Mouse (Mus musculus): ENCODE measurements around the gene Ctnna3. TPM values are rescaled to one million over a fixed set of nuclear protein-coding genes. Genes with fewer than 3 reads are reported as not detected.
"Not testable (repeated sequence)": the region's sequence is repeated elsewhere in the genome, so short reads cannot be mapped to it uniquely, and the experiment has no call there.

Ctnna3 gene
- 0.41 and 0.61 TPM in 2 replicates for polyA plus RNA-seq (2014; fragmentation: Nextera tagmentation; extraction: Ambion mirVana)

DNA sequence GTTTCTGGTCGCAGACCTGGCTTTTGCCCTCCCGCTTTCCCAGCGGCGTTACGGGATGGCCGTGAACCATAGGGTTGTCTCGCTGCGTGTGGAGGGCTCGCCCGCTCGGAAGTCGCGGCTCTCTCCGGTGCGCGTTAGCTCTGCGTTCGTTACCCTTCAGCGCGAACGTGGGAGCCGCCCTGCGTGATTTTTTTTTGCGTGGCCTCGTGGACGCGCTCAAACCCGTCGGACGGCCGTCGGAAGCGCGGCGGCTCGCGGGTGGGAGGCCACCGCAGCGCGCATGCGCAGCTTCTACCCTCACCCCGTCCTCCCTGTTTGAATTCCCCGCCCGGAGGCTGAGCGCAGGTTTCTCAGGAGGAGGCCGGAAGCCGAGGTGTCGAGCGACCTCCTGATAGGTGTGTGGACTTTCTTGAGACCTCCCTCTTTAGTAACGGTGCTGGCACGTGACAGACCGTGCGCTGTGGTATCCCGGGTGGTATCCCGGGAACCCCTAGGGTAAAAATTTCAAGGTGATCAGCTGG lies at the start of gene Ctnna3:
Ctnna3 (plus strand) TSS at position 314 of the 521 bp plus-strand sequence.
- H3K4me1 ChIP-seq (ENCODE audit: control insufficient read depth, insufficient read depth, low read length) = no peaks in the 10 kb centered on the region
- no peaks in the 10 kb centered on the region for H3K36me3 ChIP-seq (ENCODE audit: control insufficient read depth, insufficient read depth, low read length)
- peak within 1 kb of the TSS; percentile 69 for H3K9ac ChIP-seq (ENCODE audit: low read length)
- no peaks in the 10 kb centered on the region for H3K9me3 ChIP-seq (replicated peaks; ENCODE audit: control insufficient read depth, low read length)
- peak within 1 kb of the TSS; percentile 60 for H3K4me2 ChIP-seq (ENCODE audit: low read length)
- peak within 1 kb of the TSS; percentile 55; the same call in 1 of the 2 replicates for H3K27ac ChIP-seq (ENCODE audit: low read depth, low read length)
- ATAC-seq (peak; percentile 97), DNase-seq (ENCODE audit: low spot score) (peak; percentile 97)
- H3K27me3 ChIP-seq (replicated peaks; ENCODE audit: control insufficient read depth, insufficient read depth, low read length) = no peaks in the 10 kb centered on the region
- under 1% methylated on average over 55 of the region's 55 CpGs for WGBS
- peak within 1 kb of the TSS; percentile 75 for H3K4me3 ChIP-seq (ENCODE audit: low read depth, low read length)

DNA sequence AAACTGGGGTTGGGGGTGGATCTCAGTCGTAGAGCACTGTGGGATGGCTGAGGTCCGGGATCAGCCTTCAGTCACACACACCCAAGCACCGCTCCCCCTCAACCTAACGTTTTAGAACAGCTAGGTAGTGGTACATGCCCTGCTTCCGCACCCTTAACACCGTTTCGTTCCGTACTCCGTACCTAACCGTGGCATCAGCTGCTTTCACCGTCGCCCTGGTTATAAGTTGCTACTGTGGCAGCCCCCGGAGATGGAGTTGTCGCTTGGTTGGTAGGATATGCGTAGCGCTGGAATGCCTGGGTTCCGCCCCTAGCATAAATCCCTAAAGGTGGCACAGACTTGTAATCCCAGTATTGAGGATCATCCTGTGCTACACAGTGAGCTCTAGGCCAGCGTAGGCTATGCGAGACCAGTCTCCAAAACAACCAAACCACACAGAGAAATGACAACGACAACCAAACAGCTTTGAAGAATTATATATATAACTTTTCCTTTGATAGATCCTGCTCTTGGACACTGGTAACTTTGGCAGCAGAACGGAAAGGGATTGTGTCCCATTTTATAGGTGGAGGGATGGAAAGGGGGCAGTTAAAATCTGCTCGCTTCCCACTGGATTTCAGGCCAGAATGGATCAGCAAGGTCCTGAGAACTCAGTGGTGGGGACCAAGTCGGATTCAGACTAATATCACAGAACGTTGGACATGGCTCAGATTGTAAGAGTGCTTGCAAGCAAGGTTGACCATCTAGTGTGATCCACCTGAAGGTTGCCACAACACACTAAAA lies 48.2 kb upstream of the Ctnna3 start, which contains the start of gene Sirt1:
Sirt1 (minus strand) TSS at position 207 of the 783 bp plus-strand sequence.
- no peak for ATAC-seq
- WGBS = 2% methylated on average over 24 of the region's 24 CpGs
- H3K27ac ChIP-seq (ENCODE audit: low read depth, low read length) = no peak within 1 kb of the TSS

DNA sequence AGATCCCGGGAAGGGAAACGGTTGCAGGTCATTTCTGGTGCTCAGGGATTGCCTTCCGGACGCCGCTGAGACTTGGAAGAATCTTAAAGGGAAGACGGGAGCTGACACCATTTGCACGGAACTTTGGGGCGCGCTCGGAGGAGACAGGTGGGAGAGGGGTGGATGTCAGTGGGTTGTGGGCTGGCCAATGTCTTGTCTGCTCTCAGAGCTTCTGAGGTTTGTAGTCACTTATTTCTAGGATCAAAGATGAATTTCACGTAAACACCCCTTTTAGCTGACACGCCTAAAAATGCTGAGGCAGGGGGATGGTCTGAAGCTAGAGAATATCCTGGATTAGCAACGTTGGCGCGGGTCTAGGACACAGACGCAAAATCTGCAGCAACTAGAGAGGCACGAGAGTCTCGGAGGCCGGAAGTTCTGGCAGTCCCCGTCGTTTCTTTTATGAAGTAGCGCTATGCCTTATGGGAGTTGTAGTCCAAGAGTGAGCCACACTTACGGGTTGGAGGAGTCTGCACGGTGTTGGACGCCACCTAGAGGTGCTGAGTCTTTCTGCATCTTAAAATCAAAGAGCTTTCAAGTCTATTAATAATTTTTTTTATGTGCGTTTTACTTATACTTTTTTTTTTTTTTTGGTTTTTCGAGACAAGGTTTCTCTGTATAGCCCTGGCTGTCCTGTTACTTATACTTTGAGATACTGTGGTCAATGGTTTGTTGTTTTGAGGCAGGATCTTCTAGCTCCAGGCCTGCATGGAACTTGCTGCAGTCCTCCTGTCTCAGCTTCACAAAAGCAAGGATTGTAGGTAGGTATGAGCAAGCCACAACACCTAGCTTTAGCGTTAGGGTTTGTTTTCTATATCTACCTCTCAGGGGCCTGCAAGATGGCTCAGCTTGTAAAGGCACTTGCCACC lies 47.3 kb upstream of the Ctnna3 start, which contains the start of gene Dnajc12:
Dnajc12 (plus strand) TSS at position 72 of the 908 bp plus-strand sequence.
- Histone ChIP-seq H3K27me3 (replicated peaks; ENCODE audit: control insufficient read depth, insufficient read depth, low read length) (no peaks in the 10 kb centered on the region; the same call in 1 of the 2 replicates), H3K9me3 (replicated peaks; ENCODE audit: control insufficient read depth, low read length) (no peaks in the 10 kb centered on the region), H3K36me3 (ENCODE audit: control insufficient read depth, insufficient read depth, low read length) (no peaks in the 10 kb centered on the region), H3K4me2 (ENCODE audit: low read length) (peak within 1 kb of the TSS; percentile 80), H3K9ac (ENCODE audit: low read length) (peak within 1 kb of the TSS; percentile 60), H3K4me3 (ENCODE audit: low read depth, low read length) (peak within 1 kb of the TSS; percentile 54), H3K27ac (ENCODE audit: low read depth, low read length) (no peak within 1 kb of the TSS), H3K4me1 (ENCODE audit: control insufficient read depth, insufficient read depth, low read length) (peaks cover 6% of the 10 kb centered on the region)
- under 1% methylated on average over 28 of the region's 28 CpGs for WGBS
- ATAC-seq (peak; percentile 96), DNase-seq (ENCODE audit: low spot score) (peak; percentile 99)

More for the DNA sequence above, 48.2 kb upstream of the Ctnna3 start, which contains the start of gene Sirt1:
- Histone ChIP-seq H3K36me3 (ENCODE audit: control insufficient read depth, insufficient read depth, low read length) (no peaks in the 10 kb centered on the region), H3K4me3 (ENCODE audit: low read depth, low read length) (peak within 1 kb of the TSS; percentile 54), H3K27me3 (replicated peaks; ENCODE audit: control insufficient read depth, insufficient read depth, low read length) (no peaks in the 10 kb centered on the region; the same call in 1 of the 2 replicates), H3K4me2 (ENCODE audit: low read length) (peak within 1 kb of the TSS; percentile 80), H3K9me3 (replicated peaks; ENCODE audit: control insufficient read depth, low read length) (no peaks in the 10 kb centered on the region), H3K9ac (ENCODE audit: low read length) (peak within 1 kb of the TSS; percentile 60), H3K4me1 (ENCODE audit: control insufficient read depth, insufficient read depth, low read length) (peaks cover 6% of the 10 kb centered on the region)
- no peak for DNase-seq (ENCODE audit: low spot score)

DNA sequence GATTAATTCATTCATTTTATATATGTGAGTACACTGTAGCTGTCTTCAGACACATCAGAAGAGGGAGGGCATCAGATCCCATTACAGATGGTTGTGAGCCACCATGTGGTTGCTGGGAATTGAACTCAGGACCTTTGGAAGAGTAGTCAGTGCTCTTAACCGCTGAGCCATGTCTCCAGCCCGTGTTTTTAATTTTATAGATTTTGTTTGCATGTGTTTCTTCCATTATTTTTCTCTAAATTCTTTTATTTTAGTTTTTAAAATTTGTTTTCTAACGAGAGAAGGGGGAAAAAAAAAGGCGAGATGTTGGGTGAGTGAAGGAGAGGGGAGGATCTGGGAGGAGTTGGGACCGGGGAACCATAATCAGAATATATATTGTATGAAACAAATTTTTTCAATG lies 44.0 kb upstream of the Ctnna3 start:
- H3K36me3 ChIP-seq (ENCODE audit: control insufficient read depth, insufficient read depth, low read length); ATAC-seq; H3K4me1 ChIP-seq (ENCODE audit: control insufficient read depth, insufficient read depth, low read length); H3K27ac ChIP-seq (ENCODE audit: low read depth, low read length); H3K9me3 ChIP-seq (replicated peaks; ENCODE audit: control insufficient read depth, low read length); H3K9ac ChIP-seq (ENCODE audit: low read length); DNase-seq (ENCODE audit: low spot score); H3K27me3 ChIP-seq (replicated peaks; ENCODE audit: control insufficient read depth, insufficient read depth, low read length): not testable (repeated sequence)
- Histone ChIP-seq H3K4me3 (ENCODE audit: low read depth, low read length) (peak overlapping the region; percentile 58), H3K4me2 (ENCODE audit: low read length) (peak overlapping the region; percentile 77)
- WGBS = 28% methylated on average over 5 of the region's 5 CpGs

DNA sequence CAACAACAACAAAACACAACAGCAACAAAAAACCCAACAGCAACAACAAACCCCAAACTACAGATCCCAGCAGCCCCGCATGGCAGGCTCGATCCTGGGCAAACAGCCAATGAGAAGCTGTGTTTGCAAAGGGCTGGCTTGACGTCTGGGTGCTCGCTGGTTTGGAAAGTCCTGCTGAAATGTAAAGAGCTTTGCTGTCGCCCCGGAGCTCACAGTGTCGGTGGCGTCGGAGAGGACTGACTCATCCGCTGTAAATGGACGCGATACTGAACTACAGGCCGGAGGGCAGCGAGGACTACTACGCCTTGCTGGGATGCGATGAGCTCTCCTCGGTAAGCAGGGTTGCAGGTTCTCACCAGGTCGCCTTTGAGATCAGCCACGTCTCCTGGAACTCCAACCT lies 43.5 kb upstream of the Ctnna3 start:
- Histone ChIP-seq H3K27ac (ENCODE audit: low read depth, low read length) (no peak overlapping the region), H3K27me3 (replicated peaks; ENCODE audit: control insufficient read depth, insufficient read depth, low read length) (no peaks in the 10 kb centered on the region), H3K4me2 (ENCODE audit: low read length) (peak overlapping the region; percentile 77), H3K4me1 (ENCODE audit: control insufficient read depth, insufficient read depth, low read length) (peaks cover 5% of the 10 kb centered on the region), H3K4me3 (ENCODE audit: low read depth, low read length) (peak overlapping the region; percentile 58), H3K9me3 (replicated peaks; ENCODE audit: control insufficient read depth, low read length) (no peaks in the 10 kb centered on the region), H3K9ac (ENCODE audit: low read length) (peak overlapping the region; percentile 67), H3K36me3 (ENCODE audit: control insufficient read depth, insufficient read depth, low read length) (no peaks in the 10 kb centered on the region)
- under 1% methylated on average over 19 of the region's 19 CpGs for WGBS
- peak; percentile 95 for DNase-seq (ENCODE audit: low spot score)
- peak; percentile 67 for ATAC-seq

DNA sequence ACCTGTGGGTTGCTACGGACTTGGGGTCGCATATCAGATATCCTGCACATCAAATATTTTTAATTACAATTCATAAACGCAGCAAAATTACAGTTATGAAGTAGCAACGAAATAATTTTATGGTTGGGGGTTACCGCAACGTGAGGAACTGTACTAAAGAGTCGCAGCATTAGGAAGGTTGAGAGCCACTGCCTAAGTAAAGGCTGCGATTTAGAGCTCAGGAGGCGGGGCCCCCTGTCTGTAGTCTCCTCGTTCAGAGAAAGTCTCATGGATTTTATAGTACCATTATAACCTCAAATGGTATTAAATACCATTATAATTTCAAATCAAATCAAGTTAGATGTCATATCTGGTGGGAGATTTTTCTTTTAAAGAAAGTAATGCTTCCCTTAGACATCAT lies 42.9 kb upstream of the Ctnna3 start:
- peak; percentile 36 for DNase-seq (ENCODE audit: low spot score)
- H3K27ac ChIP-seq (ENCODE audit: low read depth, low read length) = no peak overlapping the region

DNA sequence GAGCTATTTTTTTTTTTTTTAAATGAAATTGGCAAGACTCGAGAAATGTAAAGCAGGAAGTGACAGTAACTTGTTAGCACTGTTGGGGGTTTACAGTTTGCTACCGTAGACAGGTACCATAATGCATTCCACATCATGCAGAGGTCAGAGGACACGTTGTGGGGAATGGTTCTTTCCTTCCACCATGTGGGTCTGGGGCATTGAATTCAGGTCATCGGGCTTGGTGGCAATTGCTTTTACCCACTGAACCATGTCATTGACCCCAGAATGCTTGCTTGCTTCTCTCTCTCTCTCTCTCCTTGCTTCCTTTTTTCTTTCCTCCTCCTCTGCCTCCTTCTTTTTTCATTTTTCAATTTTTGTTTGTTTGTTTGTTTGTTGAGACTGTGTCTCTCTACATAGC lies 41.0 kb upstream of the Ctnna3 start:
- no peak overlapping the region for H3K9ac ChIP-seq (ENCODE audit: low read length)
- no peak for DNase-seq (ENCODE audit: low spot score)
- H3K27me3 ChIP-seq (replicated peaks; ENCODE audit: control insufficient read depth, insufficient read depth, low read length) = no peaks in the 10 kb centered on the region
- no peak overlapping the region for H3K27ac ChIP-seq (ENCODE audit: low read depth, low read length)
- WGBS = 70% methylated on average over 4 of the region's 4 CpGs
- no peak overlapping the region for H3K4me3 ChIP-seq (ENCODE audit: low read depth, low read length)
- no peak for ATAC-seq
- H3K36me3 ChIP-seq (ENCODE audit: control insufficient read depth, insufficient read depth, low read length) = no peaks in the 10 kb centered on the region
- H3K4me2 ChIP-seq (ENCODE audit: low read length) = no peak overlapping the region
- H3K9me3 ChIP-seq (replicated peaks; ENCODE audit: control insufficient read depth, low read length) = no peaks in the 10 kb centered on the region
- H3K4me1 ChIP-seq (ENCODE audit: control insufficient read depth, insufficient read depth, low read length) = no peaks in the 10 kb centered on the region

More for the DNA sequence above, 42.9 kb upstream of the Ctnna3 start:
- ATAC-seq = no peak
- 2% methylated on average over 10 of the region's 10 CpGs for WGBS
- H3K4me3 ChIP-seq (ENCODE audit: low read depth, low read length) = peak overlapping the region; percentile 58
- H3K4me2 ChIP-seq (ENCODE audit: low read length) = peak overlapping the region; percentile 77
- no peaks in the 10 kb centered on the region for H3K4me1 ChIP-seq (ENCODE audit: control insufficient read depth, insufficient read depth, low read length)
- H3K27me3 ChIP-seq (replicated peaks; ENCODE audit: control insufficient read depth, insufficient read depth, low read length) = no peaks in the 10 kb centered on the region
- peak overlapping the region; percentile 67 for H3K9ac ChIP-seq (ENCODE audit: low read length)
- no peaks in the 10 kb centered on the region for H3K9me3 ChIP-seq (replicated peaks; ENCODE audit: control insufficient read depth, low read length)
- H3K36me3 ChIP-seq (ENCODE audit: control insufficient read depth, insufficient read depth, low read length) = no peaks in the 10 kb centered on the region

DNA sequence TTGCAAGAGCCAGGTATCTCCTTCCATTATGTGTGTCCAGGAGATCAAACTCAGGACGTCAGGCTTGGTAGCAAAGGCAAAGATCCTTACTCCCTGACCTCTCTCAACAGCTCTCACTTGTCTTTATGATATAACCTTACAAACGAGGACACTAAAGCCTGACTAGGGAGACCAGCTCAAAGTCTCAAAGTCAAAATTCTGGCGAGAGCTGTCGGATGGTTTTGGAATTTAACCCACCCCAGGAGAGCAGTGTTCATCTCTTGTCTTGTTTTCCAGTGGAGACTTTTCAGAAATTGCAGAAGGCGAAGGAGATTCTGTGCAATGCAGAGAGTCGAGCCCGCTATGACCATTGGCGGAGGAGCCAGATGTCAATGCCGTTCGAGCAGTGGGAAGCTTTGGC lies 32.9 kb upstream of the Ctnna3 start:
- H3K4me3 ChIP-seq (ENCODE audit: low read depth, low read length) = no peak overlapping the region
- no peak overlapping the region for H3K9ac ChIP-seq (ENCODE audit: low read length)
- DNase-seq (ENCODE audit: low spot score) (no peak), ATAC-seq (no peak)
- no peaks in the 10 kb centered on the region for H3K36me3 ChIP-seq (ENCODE audit: control insufficient read depth, insufficient read depth, low read length)
- no peak overlapping the region for H3K27ac ChIP-seq (ENCODE audit: low read depth, low read length)
- no peaks in the 10 kb centered on the region for H3K9me3 ChIP-seq (replicated peaks; ENCODE audit: control insufficient read depth, low read length)
- no peak overlapping the region for H3K4me2 ChIP-seq (ENCODE audit: low read length)
- H3K4me1 ChIP-seq (ENCODE audit: control insufficient read depth, insufficient read depth, low read length) = no peaks in the 10 kb centered on the region
- H3K27me3 ChIP-seq (replicated peaks; ENCODE audit: control insufficient read depth, insufficient read depth, low read length) = no peaks in the 10 kb centered on the region
- WGBS = 89% methylated on average over 10 of the region's 10 CpGs

Data from forebrain, embryonic 14.5 days (tissue).